Mouse (Mus musculus): Measurements from ENCODE around the gene Prr5.
A peak's percentile ranks its signal among the peaks of the same experiment; 100 is the strongest.

Gene Prr5

GRCm38 (mm10) chr15:84657384-84658064, 11.9 kb upstream of the Prr5 start:
- no peak for DNase-seq (ENCODE audit: low spot score)

- DNase-seq (ENCODE audit: low spot score) = no peak
These were observed 10.8 kb upstream of the Prr5 start for GRCm38 (mm10) chr15:84658655-84659054.

- no peak for DNase-seq (ENCODE audit: low spot score)
These were observed 9.6 kb upstream of the Prr5 start for GRCm38 (mm10) chr15:84659856-84660255.

- DNase-seq (ENCODE audit: low spot score) = no peak
These were observed 8.1 kb upstream of the Prr5 start for GRCm38 (mm10) chr15:84661274-84661673.

GRCm38 (mm10) chr15:84662952-84663684, 6.3 kb upstream of the Prr5 start:
- DNase-seq (ENCODE audit: low spot score) = peak; percentile 17

GRCm38 (mm10) chr15:84663685-84664060, 5.7 kb upstream of the Prr5 start:
- DNase-seq (ENCODE audit: low spot score) = no peak

GRCm38 (mm10) chr15:84664542-84665460, 4.6 kb upstream of the Prr5 start:
- DNase-seq (ENCODE audit: low spot score) = no peak

GRCm38 (mm10) chr15:84665662-84666061, 3.8 kb upstream of the Prr5 start:
- DNase-seq (ENCODE audit: low spot score) = no peak

GRCm38 (mm10) chr15:84666065-84666464, 3.4 kb upstream of the Prr5 start:
- DNase-seq (ENCODE audit: low spot score) = no peak

GRCm38 (mm10) chr15:84667601-84668000, 1.8 kb upstream of the Prr5 start:
- DNase-seq (ENCODE audit: low spot score) = no peak

GRCm38 (mm10) chr15:84669771-84670656, 594 bp downstream of the Prr5 start:
- DNase-seq (ENCODE audit: low spot score) = no peak

GRCm38 (mm10) chr15:84670657-84671055, 1.2 kb downstream of the Prr5 start:
- DNase-seq (ENCODE audit: low spot score) = no peak

GRCm38 (mm10) chr15:84671401-84672307, 2.2 kb downstream of the Prr5 start:
- DNase-seq (ENCODE audit: low spot score) = no peak

GRCm38 (mm10) chr15:84672308-84672615, 2.8 kb downstream of the Prr5 start:
- DNase-seq (ENCODE audit: low spot score) = no peak

GRCm38 (mm10) chr15:84672616-84673015, 3.2 kb downstream of the Prr5 start:
- DNase-seq (ENCODE audit: low spot score) = no peak

GRCm38 (mm10) chr15:84674329-84675067, 5.1 kb downstream of the Prr5 start:
- DNase-seq (ENCODE audit: low spot score) = no peak

GRCm38 (mm10) chr15:84675317-84675716, 5.9 kb downstream of the Prr5 start:
- no peak for DNase-seq (ENCODE audit: low spot score)

- no peak for DNase-seq (ENCODE audit: low spot score)
These were observed 8.5 kb downstream of the Prr5 start for GRCm38 (mm10) chr15:84677943-84678342.

- DNase-seq (ENCODE audit: low spot score) = no peak
These were observed 9.7 kb downstream of the Prr5 start for GRCm38 (mm10) chr15:84679090-84679489.

- no peak for DNase-seq (ENCODE audit: low spot score)
These were observed 10.4 kb downstream of the Prr5 start for GRCm38 (mm10) chr15:84679794-84680193.

Measured in spleen, adult 12 weeks (tissue).